Mouse (Mus musculus): ENCODE results near the gene Klf7. TPM values are rescaled to one million over a fixed set of nuclear protein-coding genes. Genes with fewer than 3 reads are reported as not detected.
"Not testable (repeated sequence)": the region's sequence is repeated elsewhere in the genome, so short reads cannot be mapped to it uniquely, and the experiment has no call there.

Klf7 gene
- polyA plus RNA-seq, 1 experiment from 2014 or later = 27.0 TPM

GRCm38 (mm10) chr1:64119851-64120250, 2.2 kb downstream of the Klf7 start:
- Histone ChIP-seq H3K27ac (replicated peaks) (peak overlapping the region; percentile 100), H3K9ac (peak overlapping the region; percentile 33), H3K9me3 (replicated peaks) (no peaks in the 10 kb centered on the region), H3K36me3 (no peaks in the 10 kb centered on the region), H3K4me3 (replicated peaks) (peak overlapping the region; percentile 72), H3K4me2 (replicated peaks) (peak overlapping the region; percentile 62), H3K27me3 (no peaks in the 10 kb centered on the region), H3K4me1 (peaks cover 26% of the 10 kb centered on the region)
- no peak for ATAC-seq (ENCODE audit: insufficient number of reproducible peaks, low FRiP score, low TSS enrichment, low read depth)
- under 1% methylated on average over 8 of the region's 8 CpGs for WGBS

DNA sequence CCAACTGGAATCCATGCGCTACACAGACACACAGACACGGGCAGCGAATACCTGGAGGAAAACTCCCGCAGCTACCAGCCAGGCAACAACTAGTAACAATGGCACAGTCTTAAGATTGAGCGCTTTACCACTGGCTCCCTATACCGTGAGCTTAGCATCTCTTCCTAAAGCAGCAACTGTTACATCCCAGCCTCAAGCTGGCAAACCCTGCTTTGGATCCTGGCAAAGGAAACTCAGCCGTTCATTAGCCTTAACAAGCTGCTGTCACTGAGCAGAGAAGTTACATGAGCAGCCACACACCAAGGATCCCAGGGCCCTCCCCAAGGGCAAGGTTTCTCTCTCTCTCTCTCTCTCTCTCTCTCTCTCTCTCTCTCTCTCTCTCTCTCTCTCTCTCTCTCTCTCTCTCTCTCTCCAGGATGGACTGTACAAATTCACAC, 2.7 kb downstream of the Klf7 start:
- WGBS = 10% methylated on average over 7 of the region's 7 CpGs
- H3K36me3 ChIP-seq = no peaks in the 10 kb centered on the region
- H3K4me2 ChIP-seq (replicated peaks) = peak overlapping the region; percentile 62
- peak overlapping the region; percentile 37 for H3K9ac ChIP-seq
- no peaks in the 10 kb centered on the region for H3K9me3 ChIP-seq (replicated peaks)
- H3K27ac ChIP-seq (replicated peaks) = peak overlapping the region; percentile 100
- ATAC-seq (ENCODE audit: insufficient number of reproducible peaks, low FRiP score, low TSS enrichment, low read depth) = no peak
- H3K4me3 ChIP-seq (replicated peaks) = peak overlapping the region; percentile 72
- no peaks in the 10 kb centered on the region for H3K27me3 ChIP-seq
- peaks cover 26% of the 10 kb centered on the region for H3K4me1 ChIP-seq

DNA sequence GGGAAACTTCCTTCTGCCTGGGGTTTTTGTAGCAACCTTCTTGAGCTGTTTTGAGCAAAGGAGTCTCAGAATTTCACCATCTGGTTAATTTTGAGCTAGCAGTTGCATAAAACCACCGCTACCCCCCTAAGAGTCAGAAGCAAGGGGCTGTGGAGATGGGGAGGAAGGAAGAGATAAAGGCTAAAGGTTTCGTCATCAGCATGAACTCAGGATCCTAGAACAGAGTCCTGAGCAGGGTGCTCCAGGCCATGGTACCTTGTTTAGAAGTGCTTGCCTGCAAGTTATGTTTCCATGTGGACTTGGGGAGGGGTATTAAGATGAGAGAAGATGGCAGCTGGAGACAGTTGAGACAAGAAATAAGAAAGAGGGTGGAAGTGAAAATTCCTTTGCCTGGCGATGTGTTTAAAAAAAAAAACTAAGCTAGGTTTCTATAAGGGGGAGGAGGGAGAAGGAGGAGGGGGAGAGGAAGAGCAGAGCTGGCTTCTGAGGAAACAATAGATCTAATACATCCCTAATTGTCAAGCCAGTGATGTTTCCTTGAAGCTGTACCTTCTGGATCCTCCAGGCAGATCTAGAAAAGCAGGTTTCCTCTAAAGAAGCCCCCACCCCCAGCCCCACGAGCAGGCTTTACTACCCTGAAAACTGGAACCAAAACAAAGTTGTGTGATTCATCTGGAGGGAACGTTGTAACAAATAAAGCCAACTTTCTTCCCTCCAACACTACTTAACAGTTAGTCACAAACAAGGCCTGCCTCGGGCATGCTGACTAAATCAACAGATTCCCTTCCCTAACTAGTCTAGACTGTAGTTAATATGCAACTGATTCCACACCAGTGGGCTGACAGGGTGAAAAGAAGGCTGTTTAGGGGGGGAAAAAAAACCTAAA, 3.6 kb downstream of the Klf7 start:
- peaks cover 26% of the 10 kb centered on the region for H3K4me1 ChIP-seq
- 27% methylated on average over 6 of the region's 6 CpGs for WGBS
- H3K27ac ChIP-seq (replicated peaks) = peak overlapping the region; percentile 100
- H3K4me3 ChIP-seq (replicated peaks) = peak overlapping the region; percentile 72
- H3K9me3 ChIP-seq (replicated peaks) = no peaks in the 10 kb centered on the region
- ATAC-seq (ENCODE audit: insufficient number of reproducible peaks, low FRiP score, low TSS enrichment, low read depth) = no peak
- H3K9ac ChIP-seq = peak overlapping the region; percentile 37
- no peaks in the 10 kb centered on the region for H3K36me3 ChIP-seq
- no peaks in the 10 kb centered on the region for H3K27me3 ChIP-seq
- H3K4me2 ChIP-seq (replicated peaks) = peak overlapping the region; percentile 62

- no peak for ATAC-seq (ENCODE audit: insufficient number of reproducible peaks, low FRiP score, low TSS enrichment, low read depth)
- Histone ChIP-seq H3K27me3 (no peaks in the 10 kb centered on the region), H3K4me2 (replicated peaks) (peak overlapping the region; percentile 62; the same call in 1 of the 2 replicates), H3K36me3 (no peaks in the 10 kb centered on the region), H3K27ac (replicated peaks) (no peak overlapping the region), H3K4me1 (peaks cover 26% of the 10 kb centered on the region), H3K9me3 (replicated peaks) (no peaks in the 10 kb centered on the region), H3K9ac (no peak overlapping the region), H3K4me3 (replicated peaks) (no peak overlapping the region; the same call in 1 of the 2 replicates)
- 67% methylated on average over 11 of the region's 11 CpGs for WGBS
These were observed 4.4 kb downstream of the Klf7 start for GRCm38 (mm10) chr1:64117478-64118284.

DNA sequence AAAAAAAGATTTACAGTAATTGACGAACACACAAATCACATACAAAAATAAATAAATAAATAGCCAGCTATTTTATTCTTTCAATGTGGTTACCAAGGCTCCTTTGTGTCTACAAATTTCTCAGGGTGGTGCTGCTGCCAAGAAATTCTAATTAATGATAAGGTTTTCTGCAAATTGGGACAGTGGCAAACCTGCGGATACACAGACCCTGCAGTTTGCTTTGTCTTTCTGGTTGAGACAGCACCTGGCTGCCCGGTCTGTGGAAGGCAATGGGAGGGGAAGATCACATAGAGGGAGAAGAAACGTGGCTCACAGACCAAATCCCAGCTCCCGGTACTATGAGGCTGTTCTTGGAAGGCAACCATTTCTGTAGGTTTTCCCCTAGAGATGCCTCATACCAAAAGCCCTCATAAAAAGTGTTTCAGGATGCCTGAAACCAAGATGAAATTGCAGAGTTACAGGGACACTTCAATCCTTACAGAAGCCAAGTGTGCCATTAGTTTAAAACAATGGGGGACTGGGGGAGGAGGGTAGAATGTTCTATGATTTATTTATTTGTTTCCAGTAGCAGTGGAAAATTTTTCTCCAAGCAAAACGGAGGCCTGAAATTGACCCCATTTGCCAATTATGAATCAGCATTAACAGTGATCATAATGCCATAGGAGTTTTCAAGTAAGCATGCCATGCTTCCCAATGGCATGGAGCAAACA, 5.2 kb downstream of the Klf7 start:
- Histone ChIP-seq H3K9me3 (replicated peaks) (no peaks in the 10 kb centered on the region), H3K27me3 (no peaks in the 10 kb centered on the region), H3K9ac (no peak overlapping the region), H3K4me2 (replicated peaks) (no peak overlapping the region), H3K4me1 (peaks cover 23% of the 10 kb centered on the region), H3K36me3 (no peaks in the 10 kb centered on the region), H3K4me3 (replicated peaks) (no peak overlapping the region), H3K27ac (replicated peaks) (no peak overlapping the region)
- 64% methylated on average over 6 of the region's 6 CpGs for WGBS
- no peak for ATAC-seq (ENCODE audit: insufficient number of reproducible peaks, low FRiP score, low TSS enrichment, low read depth)

- H3K4me3 ChIP-seq (replicated peaks) = no peak overlapping the region
- H3K9ac ChIP-seq = no peak overlapping the region
- H3K36me3 ChIP-seq = no peaks in the 10 kb centered on the region
- ATAC-seq (ENCODE audit: insufficient number of reproducible peaks, low FRiP score, low TSS enrichment, low read depth) = no peak
- WGBS = 77% methylated on average over 3 of the region's 3 CpGs
- no peak overlapping the region for H3K27ac ChIP-seq (replicated peaks)
- no peaks in the 10 kb centered on the region for H3K9me3 ChIP-seq (replicated peaks)
- H3K4me2 ChIP-seq (replicated peaks) = no peak overlapping the region
- H3K4me1 ChIP-seq = peaks cover 23% of the 10 kb centered on the region
- H3K27me3 ChIP-seq = no peaks in the 10 kb centered on the region
These were observed 7.5 kb downstream of the Klf7 start for GRCm38 (mm10) chr1:64114579-64114978.

DNA sequence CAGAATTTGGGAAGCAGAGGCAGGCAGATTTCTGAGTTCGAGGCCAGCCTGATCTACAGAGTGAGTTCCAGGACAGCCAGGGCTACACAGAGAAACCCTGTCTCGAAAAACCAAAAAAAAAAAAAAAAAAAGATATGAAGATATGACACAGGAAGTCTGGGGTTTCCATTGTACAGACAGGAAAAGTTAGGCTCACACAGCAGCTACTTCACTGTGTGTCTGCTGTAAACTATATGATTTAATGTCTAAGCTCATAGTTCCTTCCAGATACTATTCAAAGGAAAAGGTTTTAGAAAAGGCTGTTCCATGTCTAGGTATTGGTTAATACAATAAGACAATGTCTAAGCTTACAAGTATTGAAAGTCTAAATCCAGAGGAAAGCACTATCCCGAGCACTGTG, 13.4 kb downstream of the Klf7 start:
- not testable (repeated sequence) for H3K9me3 ChIP-seq (replicated peaks); H3K9ac ChIP-seq; H3K4me3 ChIP-seq (replicated peaks); H3K27me3 ChIP-seq; H3K4me2 ChIP-seq (replicated peaks); H3K4me1 ChIP-seq; ATAC-seq (ENCODE audit: insufficient number of reproducible peaks, low FRiP score, low TSS enrichment, low read depth); H3K36me3 ChIP-seq; H3K27ac ChIP-seq (replicated peaks)
- WGBS = 86% methylated on average over 3 of the region's 3 CpGs

DNA sequence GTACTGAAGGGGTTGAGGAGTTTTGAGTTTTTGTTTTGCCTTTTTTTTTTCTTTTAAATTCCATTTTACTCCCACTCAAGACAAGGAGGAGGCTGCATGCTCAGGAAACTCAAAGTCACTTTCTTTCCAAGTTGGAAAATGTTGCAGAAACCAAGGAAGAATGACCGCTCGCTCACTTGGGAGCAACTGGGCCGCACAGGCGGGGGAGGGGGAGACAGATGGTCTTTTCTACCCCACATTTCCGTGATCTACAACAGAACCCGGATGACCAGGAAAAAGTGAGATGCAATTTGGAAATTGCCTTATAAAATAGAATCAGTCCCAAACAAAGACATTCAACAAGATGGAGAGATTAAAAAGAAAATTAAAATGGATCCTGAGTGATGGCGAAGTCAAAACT, 14.6 kb downstream of the Klf7 start:
- H3K27me3 ChIP-seq = no peaks in the 10 kb centered on the region
- WGBS = 73% methylated on average over 7 of the region's 7 CpGs
- no peak overlapping the region for H3K4me2 ChIP-seq (replicated peaks)
- H3K4me1 ChIP-seq = 0 out of 2 replicates have a peak, but pooled peaks cover 3% of the 10 kb centered on the region
- no peak for ATAC-seq (ENCODE audit: insufficient number of reproducible peaks, low FRiP score, low TSS enrichment, low read depth)
- H3K27ac ChIP-seq (replicated peaks) = no peak overlapping the region
- no peak overlapping the region for H3K4me3 ChIP-seq (replicated peaks)
- no peaks in the 10 kb centered on the region for H3K9me3 ChIP-seq (replicated peaks)
- H3K9ac ChIP-seq = no peak overlapping the region
- no peaks in the 10 kb centered on the region for H3K36me3 ChIP-seq

DNA sequence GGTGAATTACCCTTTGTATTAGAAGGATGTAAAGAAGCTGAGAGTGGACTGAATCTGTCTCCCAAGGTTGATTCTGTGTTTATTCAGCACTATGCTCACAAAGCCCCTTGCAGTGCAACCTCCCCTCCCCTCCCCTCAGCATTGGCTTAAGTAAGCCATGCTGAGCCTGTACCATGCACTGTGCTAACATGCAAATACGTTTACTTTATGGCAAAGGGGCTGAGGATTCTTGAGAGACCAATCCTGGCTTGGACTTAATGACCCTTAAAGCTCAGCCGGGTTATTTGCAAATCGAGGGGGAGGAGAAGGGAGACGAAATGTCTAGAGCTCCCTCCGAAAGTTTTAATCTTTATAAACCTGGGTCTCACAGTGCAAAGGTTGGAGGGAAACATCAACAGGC, 16.0 kb downstream of the Klf7 start:
- Histone ChIP-seq H3K4me2 (replicated peaks) (no peak overlapping the region), H3K9ac (no peak overlapping the region), H3K4me1 (peaks cover 8% of the 10 kb centered on the region), H3K9me3 (replicated peaks) (no peaks in the 10 kb centered on the region), H3K4me3 (replicated peaks) (no peak overlapping the region), H3K27me3 (no peaks in the 10 kb centered on the region), H3K36me3 (no peaks in the 10 kb centered on the region), H3K27ac (replicated peaks) (no peak overlapping the region)
- WGBS = 38% methylated on average over 5 of the region's 5 CpGs
- ATAC-seq (ENCODE audit: insufficient number of reproducible peaks, low FRiP score, low TSS enrichment, low read depth) = no peak

GRCm38 (mm10) chr1:64105181-64105646, 16.9 kb downstream of the Klf7 start:
- H3K9me3 ChIP-seq (replicated peaks) = no peaks in the 10 kb centered on the region
- no peak overlapping the region for H3K4me3 ChIP-seq (replicated peaks)
- peaks cover 8% of the 10 kb centered on the region for H3K4me1 ChIP-seq
- H3K27ac ChIP-seq (replicated peaks) = no peak overlapping the region
- no peaks in the 10 kb centered on the region for H3K36me3 ChIP-seq
- no peak overlapping the region for H3K9ac ChIP-seq
- no peak overlapping the region for H3K4me2 ChIP-seq (replicated peaks)
- H3K27me3 ChIP-seq = no peaks in the 10 kb centered on the region
- 90% methylated on average over 7 of the region's 7 CpGs for WGBS
- ATAC-seq (ENCODE audit: insufficient number of reproducible peaks, low FRiP score, low TSS enrichment, low read depth) = no peak

DNA sequence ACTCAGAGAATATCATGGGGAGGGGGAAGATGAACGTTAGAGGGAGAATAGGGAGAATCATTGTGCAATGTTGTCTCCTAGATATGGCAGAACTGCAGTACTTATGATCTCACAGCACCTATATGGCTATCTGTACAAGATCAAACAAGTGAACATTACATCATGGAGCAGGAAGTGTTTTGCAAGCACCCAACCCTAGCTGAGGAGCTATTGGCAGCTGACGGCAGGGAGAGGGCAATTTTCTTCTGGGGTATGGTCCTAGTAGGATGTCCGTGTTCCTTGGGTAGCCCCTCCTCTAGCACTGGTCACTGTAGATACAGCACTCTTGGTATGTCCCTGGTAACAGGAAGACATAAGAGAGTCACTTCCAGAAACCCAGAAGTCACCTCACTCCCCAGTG, 17.4 kb downstream of the Klf7 start:
- no peak overlapping the region for H3K9ac ChIP-seq
- H3K4me2 ChIP-seq (replicated peaks) = no peak overlapping the region
- no peak overlapping the region for H3K27ac ChIP-seq (replicated peaks)
- H3K4me1 ChIP-seq = peaks cover 11% of the 10 kb centered on the region
- H3K36me3 ChIP-seq = no peaks in the 10 kb centered on the region
- no peak overlapping the region for H3K4me3 ChIP-seq (replicated peaks)
- H3K9me3 ChIP-seq (replicated peaks) = no peaks in the 10 kb centered on the region
- no peak for ATAC-seq (ENCODE audit: insufficient number of reproducible peaks, low FRiP score, low TSS enrichment, low read depth)
- H3K27me3 ChIP-seq = no peaks in the 10 kb centered on the region
- WGBS = 76% methylated on average over 3 of the region's 3 CpGs

All from embryonic facial prominence, embryonic 15.5 days (tissue).